Mouse (Mus musculus): ENCODE data around the gene Tgfbrap1. TPM values are rescaled to one million over a fixed set of nuclear protein-coding genes. Genes with fewer than 3 reads are reported as not detected.
A peak's percentile ranks its signal among the peaks of the same experiment; 100 is the strongest.

Tgfbrap1 gene
- total and polyA plus RNA-seq, 3 experiments = 13.0 to 44.5 (median 19.7) TPM

DNA sequence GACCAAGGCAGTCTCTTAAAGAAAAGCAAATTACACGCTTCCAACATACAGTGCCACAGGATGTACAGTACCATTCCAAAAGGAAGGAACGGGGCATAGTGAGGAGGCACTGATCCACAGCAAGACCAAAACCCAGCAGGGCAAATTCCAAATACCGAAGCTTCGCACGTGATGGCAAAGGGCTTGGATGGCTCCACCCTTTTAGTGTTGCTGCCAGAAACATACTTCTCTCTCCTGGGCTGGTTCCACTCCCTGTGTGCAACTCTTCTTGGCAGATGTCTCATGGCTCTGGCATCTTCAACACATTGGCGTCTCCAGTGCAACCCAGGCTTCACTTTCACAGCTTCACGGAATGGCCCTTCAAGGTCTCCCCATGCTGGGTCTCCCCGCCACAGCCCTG is 19.0 kb upstream of the Tgfbrap1 start:
- Histone ChIP-seq H3K4me3 (ENCODE audit: low read depth, low read length) (no peak overlapping the region), H3K9me3 (replicated peaks) (no peaks in the 10 kb centered on the region), H3K36me3 (replicated peaks) (peaks cover 56% of the 10 kb centered on the region), H3K4me1 (ENCODE audit: insufficient read depth, low read depth, low read length) (no peaks in the 10 kb centered on the region), H3K27me3 (ENCODE audit: insufficient read depth, low read length) (no peaks in the 10 kb centered on the region)
- TF ChIP-seq POLR2AphosphoS5 (IDR thresholded peaks at IDR 0.05; ENCODE audit: insufficient replicate concordance, low read depth, low read length) = no peak
- TF ChIP-seq CTCF (IDR thresholded peaks at IDR 0.05; ENCODE audit: low read depth, low read length) = no peak
- TF ChIP-seq GATA2 (IDR thresholded peaks at IDR 0.05; ENCODE audit: borderline replicate concordance, low read depth, low read length) = no peak
- TF ChIP-seq GATA1 (IDR thresholded peaks at IDR 0.05; ENCODE audit: borderline replicate concordance, low read length) = no peak
- TF ChIP-seq TAL1 (conservative IDR thresholded peaks at IDR 0.05; ENCODE audit: low read depth, low read length) = no peak
- ATAC-seq (ENCODE audit: extremely low read depth, insufficient number of reproducible peaks, low FRiP score, poor library complexity, severe bottlenecking) (no peak), DNase-seq (ENCODE audit: low spot score) (no peak)

GRCm38 (mm10) chr1:43112882-43113281 is 14.4 kb upstream of the Tgfbrap1 start:
- no peaks in the 10 kb centered on the region for H3K9me3 ChIP-seq (replicated peaks)
- peaks cover 4% of the 10 kb centered on the region; the same call in 1 of the 2 replicates for H3K4me1 ChIP-seq (ENCODE audit: insufficient read depth, low read depth, low read length)
- H3K36me3 ChIP-seq (replicated peaks) = peaks cover 91% of the 10 kb centered on the region
- DNase-seq (ENCODE audit: low spot score) (no peak), ATAC-seq (ENCODE audit: extremely low read depth, insufficient number of reproducible peaks, low FRiP score, poor library complexity, severe bottlenecking) (no peak)
- TF ChIP-seq CTCF (IDR thresholded peaks at IDR 0.05; ENCODE audit: low read depth, low read length) (no peak), POLR2AphosphoS5 (IDR thresholded peaks at IDR 0.05; ENCODE audit: insufficient replicate concordance, low read depth, low read length) (no peak), GATA2 (IDR thresholded peaks at IDR 0.05; ENCODE audit: borderline replicate concordance, low read depth, low read length) (no peak), GATA1 (IDR thresholded peaks at IDR 0.05; ENCODE audit: borderline replicate concordance, low read length) (no peak), TAL1 (conservative IDR thresholded peaks at IDR 0.05; ENCODE audit: low read depth, low read length) (no peak)
- H3K4me3 ChIP-seq (ENCODE audit: low read depth, low read length) = no peak overlapping the region
- no peaks in the 10 kb centered on the region for H3K27me3 ChIP-seq (ENCODE audit: insufficient read depth, low read length)

DNA sequence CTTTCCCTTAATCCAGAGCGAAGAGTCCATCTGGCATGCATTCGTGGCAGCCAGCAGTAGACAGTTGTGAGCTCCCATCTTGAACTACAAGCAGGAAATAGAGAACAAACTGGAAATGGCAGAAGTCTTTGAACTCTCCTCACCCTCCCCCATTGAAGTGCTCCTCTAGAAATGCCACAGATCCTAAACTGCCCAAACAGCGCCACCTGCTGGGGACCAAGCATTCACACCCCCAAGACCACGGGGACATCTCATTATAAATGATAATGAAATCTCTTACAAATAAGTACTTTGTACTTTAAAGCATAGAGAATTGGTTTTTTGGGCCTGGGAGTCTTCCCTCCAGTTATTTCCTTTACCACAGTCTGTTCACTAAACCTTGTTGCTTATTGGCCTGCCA is 12.1 kb upstream of the Tgfbrap1 start:
- TF ChIP-seq GATA1 (IDR thresholded peaks at IDR 0.05; ENCODE audit: borderline replicate concordance, low read length) = no peak
- TF ChIP-seq CTCF (IDR thresholded peaks at IDR 0.05; ENCODE audit: low read depth, low read length) = peak; percentile 77
- TF ChIP-seq TAL1 (conservative IDR thresholded peaks at IDR 0.05; ENCODE audit: low read depth, low read length) = no peak
- TF ChIP-seq GATA2 (IDR thresholded peaks at IDR 0.05; ENCODE audit: borderline replicate concordance, low read depth, low read length) = no peak
- H3K4me3 ChIP-seq (ENCODE audit: low read depth, low read length) = no peak overlapping the region
- DNase-seq (ENCODE audit: low spot score) (peak; percentile 57), ATAC-seq (ENCODE audit: extremely low read depth, insufficient number of reproducible peaks, low FRiP score, poor library complexity, severe bottlenecking) (peak; percentile 64; the same call in 1 of the 2 replicates)
- H3K4me1 ChIP-seq (ENCODE audit: insufficient read depth, low read depth, low read length) = peaks cover 4% of the 10 kb centered on the region; the same call in 1 of the 2 replicates
- H3K27me3 ChIP-seq (ENCODE audit: insufficient read depth, low read length) = no peaks in the 10 kb centered on the region
- H3K9me3 ChIP-seq (replicated peaks) = no peaks in the 10 kb centered on the region
- peaks cover 83% of the 10 kb centered on the region for H3K36me3 ChIP-seq (replicated peaks)

DNA sequence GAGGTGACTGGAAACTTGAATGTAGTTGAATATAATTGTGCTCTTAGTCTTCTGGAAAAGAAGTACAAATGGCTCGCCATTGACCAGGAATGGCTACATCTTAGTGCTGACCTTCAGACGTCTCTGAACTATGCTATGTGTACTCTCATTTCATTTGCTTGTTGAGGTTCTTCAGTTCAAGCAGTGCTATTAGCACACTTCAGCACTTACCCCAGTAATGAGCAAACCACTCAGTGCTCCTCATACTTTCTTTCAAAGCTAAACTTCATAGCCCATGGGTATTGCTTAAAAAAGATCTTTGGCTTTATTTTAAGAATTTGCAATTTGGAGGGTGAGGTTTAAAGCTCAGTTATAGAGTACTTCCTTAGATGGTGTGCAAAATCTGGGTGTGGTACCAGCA is 10.3 kb upstream of the Tgfbrap1 start:
- Histone ChIP-seq H3K36me3 (replicated peaks) (peaks cover 67% of the 10 kb centered on the region), H3K4me3 (ENCODE audit: low read depth, low read length) (no peak overlapping the region), H3K4me1 (ENCODE audit: insufficient read depth, low read depth, low read length) (peaks cover 4% of the 10 kb centered on the region; the same call in 1 of the 2 replicates), H3K27me3 (ENCODE audit: insufficient read depth, low read length) (no peaks in the 10 kb centered on the region), H3K9me3 (replicated peaks) (no peaks in the 10 kb centered on the region)
- no peak for ATAC-seq (ENCODE audit: extremely low read depth, insufficient number of reproducible peaks, low FRiP score, poor library complexity, severe bottlenecking)
- no peak for TF ChIP-seq TAL1 (conservative IDR thresholded peaks at IDR 0.05; ENCODE audit: low read depth, low read length)
- TF ChIP-seq GATA1 (IDR thresholded peaks at IDR 0.05; ENCODE audit: borderline replicate concordance, low read length) = no peak
- TF ChIP-seq POLR2AphosphoS5 (IDR thresholded peaks at IDR 0.05; ENCODE audit: insufficient replicate concordance, low read depth, low read length) = no peak
- no peak for TF ChIP-seq CTCF (IDR thresholded peaks at IDR 0.05; ENCODE audit: low read depth, low read length)
- TF ChIP-seq GATA2 (IDR thresholded peaks at IDR 0.05; ENCODE audit: borderline replicate concordance, low read depth, low read length) = no peak
- DNase-seq (ENCODE audit: low spot score) = no peak

- ATAC-seq (ENCODE audit: extremely low read depth, insufficient number of reproducible peaks, low FRiP score, poor library complexity, severe bottlenecking) (no peak), DNase-seq (ENCODE audit: low spot score) (no peak)
Observed at GRCm38 (mm10) chr1:43094206-43094605, 4.2 kb downstream of the Tgfbrap1 start.

DNA sequence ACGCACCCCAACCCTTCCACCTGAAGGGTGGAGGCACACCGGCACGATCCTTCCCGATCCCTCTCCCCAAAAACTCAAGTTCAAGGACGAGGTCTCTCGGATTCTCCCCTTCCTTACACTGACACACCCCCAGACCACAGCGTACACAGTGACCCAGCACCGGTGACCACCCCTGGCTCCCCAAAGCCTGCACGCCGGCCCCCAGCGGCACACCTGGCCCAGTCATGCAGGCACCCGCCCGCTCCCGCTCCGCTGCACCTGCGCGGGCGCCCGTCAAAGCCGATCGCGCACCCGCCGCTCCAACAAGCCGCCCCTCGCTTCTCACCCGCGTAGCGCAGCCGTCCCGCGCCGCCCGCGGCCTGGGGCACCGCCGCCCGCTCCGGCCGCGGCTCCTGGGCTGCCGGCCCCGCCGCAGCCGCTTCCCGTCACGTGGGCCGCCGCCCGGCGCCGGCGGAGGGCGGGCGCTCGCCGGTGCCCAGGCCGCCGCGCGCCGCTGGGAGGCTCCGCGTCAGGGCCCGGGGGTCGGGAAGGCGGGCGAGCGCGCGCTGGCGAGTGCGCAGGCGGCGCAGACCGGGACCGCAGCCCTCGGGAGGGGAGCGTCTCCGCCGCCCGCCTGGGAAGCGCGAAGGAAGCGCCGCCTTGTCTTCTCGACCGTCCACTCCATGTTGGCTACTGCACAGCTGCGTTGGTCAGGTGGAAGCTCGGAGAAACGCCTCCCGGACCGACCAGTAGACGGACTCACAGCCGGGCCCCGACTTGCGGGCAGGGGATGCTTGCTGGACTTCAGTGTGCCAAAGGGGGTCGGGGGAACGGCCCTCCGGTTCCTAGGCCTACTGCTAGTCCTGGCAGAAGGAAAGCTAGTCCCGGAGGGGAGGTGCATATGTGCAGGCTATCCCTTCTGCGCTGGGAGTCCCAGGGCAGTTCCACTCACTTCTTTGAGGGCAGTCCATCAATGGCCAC is 6.1 kb downstream of the Tgfbrap1 start:
- Histone ChIP-seq H3K27me3 (ENCODE audit: insufficient read depth, low read length) (no peaks in the 10 kb centered on the region), H3K4me3 (ENCODE audit: low read depth, low read length) (peak overlapping the region; percentile 84), H3K36me3 (replicated peaks) (peaks cover 41% of the 10 kb centered on the region), H3K9me3 (replicated peaks) (no peaks in the 10 kb centered on the region), H3K4me1 (ENCODE audit: insufficient read depth, low read depth, low read length) (peaks cover 37% of the 10 kb centered on the region)
- ATAC-seq (ENCODE audit: extremely low read depth, insufficient number of reproducible peaks, low FRiP score, poor library complexity, severe bottlenecking) = peak; percentile 41; the same call in 1 of the 2 replicates
- DNase-seq (ENCODE audit: low spot score) = peak; percentile 93
- TF ChIP-seq GATA1 (IDR thresholded peaks at IDR 0.05; ENCODE audit: borderline replicate concordance, low read length) = no peak
- no peak for TF ChIP-seq TAL1 (conservative IDR thresholded peaks at IDR 0.05; ENCODE audit: low read depth, low read length)
- no peak for TF ChIP-seq CTCF (IDR thresholded peaks at IDR 0.05; ENCODE audit: low read depth, low read length)
- no peak for TF ChIP-seq POLR2AphosphoS5 (IDR thresholded peaks at IDR 0.05; ENCODE audit: insufficient replicate concordance, low read depth, low read length)
- TF ChIP-seq GATA2 (IDR thresholded peaks at IDR 0.05; ENCODE audit: borderline replicate concordance, low read depth, low read length) = no peak

More at GRCm38 (mm10) chr1:43094206-43094605, 4.2 kb downstream of the Tgfbrap1 start:
- TF ChIP-seq GATA1 (IDR thresholded peaks at IDR 0.05; ENCODE audit: borderline replicate concordance, low read length) (no peak), TAL1 (conservative IDR thresholded peaks at IDR 0.05; ENCODE audit: low read depth, low read length) (no peak), CTCF (IDR thresholded peaks at IDR 0.05; ENCODE audit: low read depth, low read length) (no peak), POLR2AphosphoS5 (IDR thresholded peaks at IDR 0.05; ENCODE audit: insufficient replicate concordance, low read depth, low read length) (no peak), GATA2 (IDR thresholded peaks at IDR 0.05; ENCODE audit: borderline replicate concordance, low read depth, low read length) (no peak)
- no peaks in the 10 kb centered on the region for H3K9me3 ChIP-seq (replicated peaks)
- H3K4me1 ChIP-seq (ENCODE audit: insufficient read depth, low read depth, low read length) = peaks cover 42% of the 10 kb centered on the region
- peaks cover 28% of the 10 kb centered on the region for H3K36me3 ChIP-seq (replicated peaks)
- no peak overlapping the region for H3K4me3 ChIP-seq (ENCODE audit: low read depth, low read length)
- H3K27me3 ChIP-seq (ENCODE audit: insufficient read depth, low read length) = no peaks in the 10 kb centered on the region
